Mouse (Mus musculus): ENCODE data around the gene Adk. TPM values are rescaled to one million over a fixed set of nuclear protein-coding genes. Genes with fewer than 3 reads are reported as not detected.

Adk gene
- polyA plus RNA-seq, 1 experiment from 2014 or later = 71.9 TPM

- Histone ChIP-seq H3K4me2 (ENCODE audit: low read length) (peak overlapping the region; percentile 8; the same call in 1 of the 2 replicates), H3K4me3 (replicated peaks; ENCODE audit: low read length) (no peak overlapping the region), H3K9ac (replicated peaks; ENCODE audit: low read depth, low read length) (no peak overlapping the region), H3K27ac (ENCODE audit: low read length) (no peak overlapping the region), H3K4me1 (replicated peaks; ENCODE audit: control insufficient read depth, insufficient read depth, low read length) (peaks cover 6% of the 10 kb centered on the region; the same call in 1 of the 2 replicates), H3K9me3 (ENCODE audit: control insufficient read depth, low read length) (no peaks in the 10 kb centered on the region), H3K36me3 (ENCODE audit: control insufficient read depth, insufficient read depth) (no peaks in the 10 kb centered on the region), H3K27me3 (replicated peaks; ENCODE audit: control insufficient read depth, insufficient read depth, low read length) (no peaks in the 10 kb centered on the region)
- no peak for ATAC-seq
- 45% methylated on average over 6 of the region's 6 CpGs for WGBS
Measured at GRCm38 (mm10) chr14:21194336-21194735, 142.0 kb downstream of the Adk start.

GRCm38 (mm10) chr14:21200850-21201249 lies 148.5 kb downstream of the Adk start:
- 93% methylated on average over 3 of the region's 3 CpGs for WGBS

GRCm38 (mm10) chr14:21206472-21206871 lies 154.1 kb downstream of the Adk start:
- no peak overlapping the region for H3K9ac ChIP-seq (replicated peaks; ENCODE audit: low read depth, low read length)
- no peaks in the 10 kb centered on the region for H3K9me3 ChIP-seq (ENCODE audit: control insufficient read depth, low read length)
- no peak for ATAC-seq
- no peaks in the 10 kb centered on the region for H3K36me3 ChIP-seq (ENCODE audit: control insufficient read depth, insufficient read depth)
- H3K4me2 ChIP-seq (ENCODE audit: low read length) = no peak overlapping the region
- H3K4me3 ChIP-seq (replicated peaks; ENCODE audit: low read length) = no peak overlapping the region
- 73% methylated on average over 4 of the region's 4 CpGs for WGBS
- no peak overlapping the region for H3K27ac ChIP-seq (ENCODE audit: low read length)
- H3K27me3 ChIP-seq (replicated peaks; ENCODE audit: control insufficient read depth, insufficient read depth, low read length) = no peaks in the 10 kb centered on the region
- no peaks in the 10 kb centered on the region for H3K4me1 ChIP-seq (replicated peaks; ENCODE audit: control insufficient read depth, insufficient read depth, low read length)

More at GRCm38 (mm10) chr14:21200850-21201249, 148.5 kb downstream of the Adk start:
- no peak overlapping the region for H3K27ac ChIP-seq (ENCODE audit: low read length)
- ATAC-seq = no peak
- no peak overlapping the region for H3K4me3 ChIP-seq (replicated peaks; ENCODE audit: low read length)
- no peaks in the 10 kb centered on the region for H3K4me1 ChIP-seq (replicated peaks; ENCODE audit: control insufficient read depth, insufficient read depth, low read length)
- H3K9me3 ChIP-seq (ENCODE audit: control insufficient read depth, low read length) = no peaks in the 10 kb centered on the region
- no peak overlapping the region for H3K9ac ChIP-seq (replicated peaks; ENCODE audit: low read depth, low read length)
- no peak overlapping the region for H3K4me2 ChIP-seq (ENCODE audit: low read length)
- H3K27me3 ChIP-seq (replicated peaks; ENCODE audit: control insufficient read depth, insufficient read depth, low read length) = no peaks in the 10 kb centered on the region
- no peaks in the 10 kb centered on the region for H3K36me3 ChIP-seq (ENCODE audit: control insufficient read depth, insufficient read depth)

- Histone ChIP-seq H3K9me3 (ENCODE audit: control insufficient read depth, low read length) (no peaks in the 10 kb centered on the region), H3K27me3 (replicated peaks; ENCODE audit: control insufficient read depth, insufficient read depth, low read length) (no peaks in the 10 kb centered on the region), H3K27ac (ENCODE audit: low read length) (peak overlapping the region; percentile 72), H3K9ac (replicated peaks; ENCODE audit: low read depth, low read length) (no peak overlapping the region), H3K4me3 (replicated peaks; ENCODE audit: low read length) (no peak overlapping the region), H3K36me3 (ENCODE audit: control insufficient read depth, insufficient read depth) (no peaks in the 10 kb centered on the region), H3K4me1 (replicated peaks; ENCODE audit: control insufficient read depth, insufficient read depth, low read length) (peaks cover 4% of the 10 kb centered on the region), H3K4me2 (ENCODE audit: low read length) (no peak overlapping the region)
- peak; percentile 60 for ATAC-seq
- 70% methylated on average over 5 of the region's 5 CpGs for WGBS
Measured at GRCm38 (mm10) chr14:21221574-21222138, 169.3 kb downstream of the Adk start.

GRCm38 (mm10) chr14:21222206-21222605 lies 169.8 kb downstream of the Adk start:
- no peak overlapping the region for H3K4me3 ChIP-seq (replicated peaks; ENCODE audit: low read length)
- H3K27me3 ChIP-seq (replicated peaks; ENCODE audit: control insufficient read depth, insufficient read depth, low read length) = no peaks in the 10 kb centered on the region
- H3K4me2 ChIP-seq (ENCODE audit: low read length) = no peak overlapping the region
- peak overlapping the region; percentile 46; the same call in 1 of the 2 replicates for H3K27ac ChIP-seq (ENCODE audit: low read length)
- H3K9me3 ChIP-seq (ENCODE audit: control insufficient read depth, low read length) = no peaks in the 10 kb centered on the region
- 48% methylated on average over 3 of the region's 3 CpGs for WGBS
- no peaks in the 10 kb centered on the region for H3K36me3 ChIP-seq (ENCODE audit: control insufficient read depth, insufficient read depth)
- H3K9ac ChIP-seq (replicated peaks; ENCODE audit: low read depth, low read length) = no peak overlapping the region
- peak; percentile 69 for ATAC-seq
- peaks cover 4% of the 10 kb centered on the region for H3K4me1 ChIP-seq (replicated peaks; ENCODE audit: control insufficient read depth, insufficient read depth, low read length)

DNA sequence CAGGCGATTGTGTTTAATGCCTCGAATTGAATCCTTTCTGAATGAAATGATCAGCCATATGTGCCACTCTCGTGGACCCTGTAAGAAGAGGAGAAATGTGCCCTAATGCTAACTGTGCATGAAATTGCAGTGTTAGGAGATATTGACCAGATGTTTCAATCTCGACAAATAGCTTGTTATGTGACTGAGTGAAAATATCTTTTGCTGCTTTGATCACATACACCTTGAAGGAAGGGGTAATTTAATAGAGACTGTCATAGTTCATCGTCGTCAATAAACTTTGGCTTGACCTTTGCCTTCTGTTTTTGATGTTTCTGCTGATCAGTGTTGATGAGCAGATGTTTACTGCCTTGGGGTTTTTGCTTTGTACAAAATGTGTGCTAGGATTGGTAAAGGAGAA lies 171.1 kb downstream of the Adk start:
- no peak overlapping the region for H3K9ac ChIP-seq (replicated peaks; ENCODE audit: low read depth, low read length)

DNA sequence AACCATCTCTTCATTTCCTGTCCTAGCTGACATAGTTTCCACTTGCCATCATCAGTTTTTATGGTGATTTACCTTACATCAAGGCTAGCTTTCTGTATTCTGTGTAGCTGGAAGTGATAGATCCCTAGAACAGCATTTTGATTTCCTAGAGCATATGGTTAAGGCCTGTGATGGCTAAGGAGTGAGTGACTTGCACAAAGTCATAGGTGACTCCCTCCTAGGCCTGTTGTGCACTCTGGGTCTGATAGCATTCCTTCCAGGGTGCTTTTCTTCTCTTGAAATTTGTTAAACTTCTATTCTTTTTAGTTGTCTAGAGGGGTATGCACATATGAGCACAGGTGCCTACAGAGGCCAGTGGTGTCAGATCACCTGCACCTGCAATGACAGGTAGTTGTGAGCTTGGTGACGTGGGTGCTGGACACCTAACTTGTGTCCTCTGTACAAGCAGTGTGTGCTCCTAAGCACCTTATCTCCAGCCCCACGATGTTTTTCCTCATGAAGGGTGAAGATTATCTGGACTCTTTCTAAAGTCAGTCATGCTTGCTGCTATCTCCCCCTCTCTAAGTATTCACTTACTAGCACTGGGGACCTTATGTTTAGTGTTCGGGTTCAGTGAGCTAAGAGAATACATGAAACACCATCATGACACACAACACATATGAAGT lies 171.7 kb downstream of the Adk start:
- H3K4me2 ChIP-seq (ENCODE audit: low read length) = no peak overlapping the region
- no peak overlapping the region for H3K9ac ChIP-seq (replicated peaks; ENCODE audit: low read depth, low read length)
- H3K27me3 ChIP-seq (replicated peaks; ENCODE audit: control insufficient read depth, insufficient read depth, low read length) = no peaks in the 10 kb centered on the region
- no peak for ATAC-seq
- no peak overlapping the region for H3K4me3 ChIP-seq (replicated peaks; ENCODE audit: low read length)
- no peaks in the 10 kb centered on the region for H3K9me3 ChIP-seq (ENCODE audit: control insufficient read depth, low read length)
- no peak overlapping the region for H3K27ac ChIP-seq (ENCODE audit: low read length)
- peaks cover 4% of the 10 kb centered on the region for H3K4me1 ChIP-seq (replicated peaks; ENCODE audit: control insufficient read depth, insufficient read depth, low read length)
- H3K36me3 ChIP-seq (ENCODE audit: control insufficient read depth, insufficient read depth) = no peaks in the 10 kb centered on the region
- 93% methylated on average over 3 of the region's 3 CpGs for WGBS

More for the DNA sequence above, 171.1 kb downstream of the Adk start:
- H3K4me3 ChIP-seq (replicated peaks; ENCODE audit: low read length) = no peak overlapping the region
- H3K9me3 ChIP-seq (ENCODE audit: control insufficient read depth, low read length) = no peaks in the 10 kb centered on the region
- H3K36me3 ChIP-seq (ENCODE audit: control insufficient read depth, insufficient read depth) = no peaks in the 10 kb centered on the region
- no peaks in the 10 kb centered on the region for H3K27me3 ChIP-seq (replicated peaks; ENCODE audit: control insufficient read depth, insufficient read depth, low read length)
- no peak for ATAC-seq
- no peak overlapping the region for H3K4me2 ChIP-seq (ENCODE audit: low read length)
- H3K27ac ChIP-seq (ENCODE audit: low read length) = no peak overlapping the region
- 87% methylated on average over 6 of the region's 6 CpGs for WGBS
- H3K4me1 ChIP-seq (replicated peaks; ENCODE audit: control insufficient read depth, insufficient read depth, low read length) = peaks cover 4% of the 10 kb centered on the region

DNA sequence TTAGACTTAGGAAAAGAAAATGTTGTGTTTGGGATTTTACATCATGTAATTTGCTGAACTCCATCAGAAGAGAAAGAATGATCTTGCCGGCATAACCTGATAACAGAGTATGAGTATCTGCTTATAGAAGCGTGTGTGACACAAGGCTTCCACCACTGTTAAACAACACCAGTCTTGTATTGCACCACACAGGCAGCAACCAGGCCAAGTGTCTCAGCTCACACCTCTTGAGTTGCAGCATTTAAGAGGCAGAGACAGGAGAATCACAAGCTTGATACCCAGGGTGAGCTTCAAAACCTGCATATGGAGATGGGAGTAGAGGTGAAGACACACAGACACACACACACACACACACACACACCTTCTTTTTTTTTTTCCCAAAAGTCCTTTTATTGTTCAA lies 184.7 kb downstream of the Adk start:
- no peak for ATAC-seq
- 96% methylated on average over 2 of the region's 2 CpGs for WGBS
- H3K4me1 ChIP-seq (replicated peaks; ENCODE audit: control insufficient read depth, insufficient read depth, low read length) = no peaks in the 10 kb centered on the region
- no peak overlapping the region for H3K9ac ChIP-seq (replicated peaks; ENCODE audit: low read depth, low read length)
- no peaks in the 10 kb centered on the region for H3K27me3 ChIP-seq (replicated peaks; ENCODE audit: control insufficient read depth, insufficient read depth, low read length)
- no peak overlapping the region for H3K27ac ChIP-seq (ENCODE audit: low read length)
- H3K4me2 ChIP-seq (ENCODE audit: low read length) = no peak overlapping the region
- no peaks in the 10 kb centered on the region for H3K36me3 ChIP-seq (ENCODE audit: control insufficient read depth, insufficient read depth)
- no peaks in the 10 kb centered on the region for H3K9me3 ChIP-seq (ENCODE audit: control insufficient read depth, low read length)
- H3K4me3 ChIP-seq (replicated peaks; ENCODE audit: low read length) = no peak overlapping the region

DNA sequence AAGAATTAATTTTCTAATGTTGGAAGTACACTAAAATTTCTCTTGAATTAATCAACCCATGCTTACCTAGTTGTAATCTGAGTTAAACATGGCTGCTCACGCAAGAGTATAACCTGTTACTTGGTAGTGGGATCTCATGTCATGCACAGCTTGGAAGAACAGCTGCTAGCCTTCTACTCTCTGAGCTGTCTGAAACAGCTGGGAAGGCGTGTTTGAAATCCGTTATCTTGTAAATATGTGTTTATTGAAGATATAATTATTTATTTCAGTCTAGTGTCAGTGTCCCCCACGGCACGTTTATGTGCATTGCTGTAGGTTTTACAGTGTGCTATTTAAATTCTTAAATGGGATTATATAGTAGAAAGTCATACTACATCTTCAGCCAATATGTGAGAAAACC lies 188.7 kb downstream of the Adk start:
- no peaks in the 10 kb centered on the region for H3K9me3 ChIP-seq (ENCODE audit: control insufficient read depth, low read length)
- no peak overlapping the region for H3K27ac ChIP-seq (ENCODE audit: low read length)
- ATAC-seq = no peak
- H3K4me1 ChIP-seq (replicated peaks; ENCODE audit: control insufficient read depth, insufficient read depth, low read length) = no peaks in the 10 kb centered on the region
- H3K9ac ChIP-seq (replicated peaks; ENCODE audit: low read depth, low read length) = no peak overlapping the region
- no peaks in the 10 kb centered on the region for H3K27me3 ChIP-seq (replicated peaks; ENCODE audit: control insufficient read depth, insufficient read depth, low read length)
- 80% methylated on average over 5 of the region's 5 CpGs for WGBS
- no peak overlapping the region for H3K4me3 ChIP-seq (replicated peaks; ENCODE audit: low read length)
- H3K4me2 ChIP-seq (ENCODE audit: low read length) = no peak overlapping the region
- H3K36me3 ChIP-seq (ENCODE audit: control insufficient read depth, insufficient read depth) = no peaks in the 10 kb centered on the region
